Mouse (Mus musculus): Measurements from ENCODE around the gene Fam198b. TPM values are rescaled to one million over a fixed set of nuclear protein-coding genes. Genes with fewer than 3 reads are reported as not detected.

The Fam198b gene
- total and polyA plus RNA-seq, 3 experiments = 1.5 to 3.1 TPM; not detected in 1

- H3K4me3 ChIP-seq (ENCODE audit: control insufficient read depth in 1 of 2, insufficient read depth in 1 of 2, low read depth in 2 of 2, low read length in 2 of 2) = no peak overlapping the region
Observed at GRCm38 (mm10) chr3:79928409-79928808, 44.1 kb downstream of the Fam198b start.

GRCm38 (mm10) chr3:79930141-79930744 lies 45.9 kb downstream of the Fam198b start:
- TF ChIP-seq ZNF384 (IDR thresholded peaks at IDR 0.05; ENCODE audit: low read depth, low read length) (no peak), ETS1 (IDR thresholded peaks at IDR 0.05; ENCODE audit: low read depth, low read length) (no peak), MEF2A (IDR thresholded peaks at IDR 0.05; ENCODE audit: extremely low read depth, insufficient replicate concordance, low read depth, low read length, poor library complexity, severe bottlenecking) (no peak), RCOR1 (IDR thresholded peaks at IDR 0.05; ENCODE audit: low read depth, low read length) (no peak), ELF1 (IDR thresholded peaks at IDR 0.05; ENCODE audit: low read depth, low read length) (no peak), NRF1 (IDR thresholded peaks at IDR 0.05; ENCODE audit: insufficient read depth, low read depth, low read length, poor library complexity, severe bottlenecking) (no peak), RAD21 (IDR thresholded peaks at IDR 0.05; ENCODE audit: low read depth, low read length) (no peak), CHD2 (IDR thresholded peaks at IDR 0.05; ENCODE audit: low read length) (no peak), NELFE (IDR thresholded peaks at IDR 0.05; ENCODE audit: low read depth, low read length) (no peak), TBP (IDR thresholded peaks at IDR 0.05; ENCODE audit: low read depth, low read length) (no peak), UBTF (IDR thresholded peaks at IDR 0.05; ENCODE audit: borderline replicate concordance, insufficient read depth, low read depth, low read length) (no peak), POLR2A (IDR thresholded peaks at IDR 0.05; ENCODE audit: control insufficient read depth in 1 of 2, insufficient read depth in 1 of 2, low read depth in 1 of 2, low read length in 2 of 2, poor library complexity in 1 of 2) (no peak), SIN3A (IDR thresholded peaks at IDR 0.05; ENCODE audit: low read length) (no peak), E2F4 (IDR thresholded peaks at IDR 0.05; ENCODE audit: borderline replicate concordance, low read depth, low read length) (no peak), TAL1 (IDR thresholded peaks at IDR 0.05; ENCODE audit: low read length) (no peak), CTCF (IDR thresholded peaks at IDR 0.05 in 2 of 3, conservative IDR thresholded peaks at IDR 0.05 in 1 of 3; ENCODE audit: control insufficient read depth in 1 of 3, insufficient read depth in 1 of 3, low read depth in 2 of 3, low read length in 3 of 3, poor library complexity in 1 of 3, severe bottlenecking in 1 of 3) (no peak), TCF12 (IDR thresholded peaks at IDR 0.05; ENCODE audit: low read depth, low read length) (no peak), GABPA (IDR thresholded peaks at IDR 0.05; ENCODE audit: low read depth, low read length) (no peak), USF2 (IDR thresholded peaks at IDR 0.05; ENCODE audit: borderline replicate concordance in 1 of 2, insufficient read depth in 1 of 2, low read depth in 1 of 2, low read length in 2 of 2) (no peak)
- Histone ChIP-seq H3K9me3 (replicated peaks; ENCODE audit: insufficient read depth, low read length) (no peaks in the 10 kb centered on the region), H3K36me3 (ENCODE audit: control insufficient read depth in 1 of 2, insufficient read depth in 2 of 2, low read length in 2 of 2) (peaks cover 0 to 5% of the 10 kb centered on the region in 2 experiments; a peak in 2 of 4 replicates), H3K4me1 (ENCODE audit: control insufficient read depth in 1 of 2, insufficient read depth in 2 of 2, low read length in 2 of 2) (peaks cover 0 to 4% of the 10 kb centered on the region in 2 experiments; a peak in 2 of 4 replicates), H3K79me2 (ENCODE audit: control insufficient read depth, insufficient read depth, low read length, poor library complexity) (no peaks in the 10 kb centered on the region), H3K27me3 (ENCODE audit: control insufficient read depth in 1 of 2, insufficient read depth in 2 of 2, low read length in 2 of 2) (no peaks in the 10 kb centered on the region), H3K27ac (ENCODE audit: control insufficient read depth, low read depth, low read length) (no peak overlapping the region), H3K4me3 (ENCODE audit: control insufficient read depth in 1 of 2, insufficient read depth in 1 of 2, low read depth in 2 of 2, low read length in 2 of 2) (no peak overlapping the region), H3K9ac (ENCODE audit: control insufficient read depth, low read depth, low read length, poor library complexity, severe bottlenecking) (no peak overlapping the region)
- DNase-seq (ENCODE audit: low read depth, low spot score) = no peak

More at GRCm38 (mm10) chr3:79928409-79928808, 44.1 kb downstream of the Fam198b start:
- TF ChIP-seq ELF1 (IDR thresholded peaks at IDR 0.05; ENCODE audit: low read depth, low read length) (no peak), NRF1 (IDR thresholded peaks at IDR 0.05; ENCODE audit: insufficient read depth, low read depth, low read length, poor library complexity, severe bottlenecking) (no peak), BHLHE40 (IDR thresholded peaks at IDR 0.05; ENCODE audit: borderline replicate concordance, low read depth, low read length) (no peak)
- no peaks in the 10 kb centered on the region for H3K79me2 ChIP-seq (ENCODE audit: control insufficient read depth, insufficient read depth, low read length, poor library complexity)
- H3K36me3 ChIP-seq (ENCODE audit: control insufficient read depth in 1 of 2, insufficient read depth in 2 of 2, low read length in 2 of 2) = peaks cover 0 to 5% of the 10 kb centered on the region in 2 experiments; a peak in 2 of 4 replicates
- no peaks in the 10 kb centered on the region for H3K27me3 ChIP-seq (ENCODE audit: control insufficient read depth in 1 of 2, insufficient read depth in 2 of 2, low read length in 2 of 2)
- H3K27ac ChIP-seq (ENCODE audit: control insufficient read depth, low read depth, low read length) = no peak overlapping the region
- no peak for DNase-seq (ENCODE audit: low read depth, low spot score)
- peaks cover 0 to 7% of the 10 kb centered on the region in 2 experiments; a peak in 3 of 4 replicates for H3K4me1 ChIP-seq (ENCODE audit: control insufficient read depth in 1 of 2, insufficient read depth in 2 of 2, low read length in 2 of 2)
- no peaks in the 10 kb centered on the region for H3K9me3 ChIP-seq (replicated peaks; ENCODE audit: insufficient read depth, low read length)
- no peak overlapping the region for H3K9ac ChIP-seq (ENCODE audit: control insufficient read depth, low read depth, low read length, poor library complexity, severe bottlenecking)

Measured in MEL (cell line).